Mouse (Mus musculus): ENCODE measurements around the gene Hdgfl2.
A peak's percentile ranks its signal among the peaks of the same experiment; 100 is the strongest.

The Hdgfl2 gene

GRCm38 (mm10) chr17:56128246-56128645, 48.8 kb downstream of the Hdgfl2 start:
- no peak for DNase-seq (ENCODE audit: low spot score in 2 of 2)

GRCm38 (mm10) chr17:56131136-56131535, 51.7 kb downstream of the Hdgfl2 start:
- no peak for DNase-seq (ENCODE audit: low spot score in 2 of 2)

GRCm38 (mm10) chr17:56131814-56132213, 52.4 kb downstream of the Hdgfl2 start:
- DNase-seq (ENCODE audit: low spot score in 2 of 2), result peak; percentile 75 to 88

GRCm38 (mm10) chr17:56132661-56133060, 53.2 kb downstream of the Hdgfl2 start:
- DNase-seq (ENCODE audit: low spot score in 2 of 2), result peak; percentile 66 to 83

GRCm38 (mm10) chr17:56133457-56134363, 54.3 kb downstream of the Hdgfl2 start:
- DNase-seq (ENCODE audit: low spot score in 2 of 2), result no peak

GRCm38 (mm10) chr17:56134463-56134971, 55.1 kb downstream of the Hdgfl2 start:
- DNase-seq (ENCODE audit: low spot score in 2 of 2), result peak; percentile 67 to 87

GRCm38 (mm10) chr17:56136558-56136957, 57.1 kb downstream of the Hdgfl2 start:
- no peak for DNase-seq (ENCODE audit: low spot score in 2 of 2)

GRCm38 (mm10) chr17:56137839-56138613, 58.6 kb downstream of the Hdgfl2 start:
- DNase-seq (ENCODE audit: low spot score in 2 of 2), result no peak

GRCm38 (mm10) chr17:56139355-56139754, 59.9 kb downstream of the Hdgfl2 start:
- DNase-seq (ENCODE audit: low spot score in 2 of 2), result no peak

- peak in 1 of 2 experiments; percentile 68 for DNase-seq (ENCODE audit: low spot score in 2 of 2)
These were observed 60.6 kb downstream of the Hdgfl2 start, which contains the start of gene Sema6b for GRCm38 (mm10) chr17:56139858-56140595. Gene Sema6b, minus strand, starts transcription at chr17:56140343.

- peak in 1 of 2 experiments; percentile 56 for DNase-seq (ENCODE audit: low spot score in 2 of 2)
These were observed 62.5 kb downstream of the Hdgfl2 start for GRCm38 (mm10) chr17:56141702-56142605.

GRCm38 (mm10) chr17:56144546-56144945, 65.1 kb downstream of the Hdgfl2 start:
- no peak for DNase-seq (ENCODE audit: low spot score in 2 of 2)

- no peak for DNase-seq (ENCODE audit: low spot score in 2 of 2)
These were observed 66.7 kb downstream of the Hdgfl2 start for GRCm38 (mm10) chr17:56146131-56146530.

- no peak for DNase-seq (ENCODE audit: low spot score in 2 of 2)
These were observed 68.0 kb downstream of the Hdgfl2 start for GRCm38 (mm10) chr17:56147420-56147819.

GRCm38 (mm10) chr17:56148280-56148679, 68.8 kb downstream of the Hdgfl2 start:
- DNase-seq (ENCODE audit: low spot score in 2 of 2), result no peak

- no peak for DNase-seq (ENCODE audit: low spot score in 2 of 2)
These were observed 69.6 kb downstream of the Hdgfl2 start for GRCm38 (mm10) chr17:56148790-56149618.

GRCm38 (mm10) chr17:56149897-56150296, 70.5 kb downstream of the Hdgfl2 start:
- no peak for DNase-seq (ENCODE audit: low spot score in 2 of 2)
